Mouse (Mus musculus) layer of hippocampus, postnatal 14 days (tissue): Measurements from ENCODE around the gene Eva1c. TPM values are rescaled to one million over a fixed set of nuclear protein-coding genes. Genes with fewer than 3 reads are reported as not detected.

Experiments
- DNase-seq, 2 experiments: peaks; one replicate each; pipeline ENCODE4 v3.0.0; 2021 to 2022; ENCODE audit warnings: low spot score in 2 of 2, mixed read lengths in 1 of 2
- microRNA-seq, 2 experiments: library from miRNA; unstranded; fragments of <30 nt; microRNA quantifications; one replicate each; pipeline ENCODE4 v1.2.0; 2021
- total RNA-seq, 2 experiments: library from RNA; stranded (reverse); gene quantifications; 2 replicates each; pipeline ENCODE4 v1.2.3; 2021

Eva1c gene
- total RNA-seq, 2 experiments from 2014 or later: 0.74 to 1.5 TPM

GRCm38 (mm10) chr16:90916040-90916481 is 89.5 kb downstream of the Eva1c start:
- DNase-seq: no peak

- DNase-seq: no peak
Observed at GRCm38 (mm10) chr16:90917156-90917555, 90.6 kb downstream of the Eva1c start.

GRCm38 (mm10) chr16:90921471-90922159 is 95.1 kb downstream of the Eva1c start:
- DNase-seq: peak; percentile 54 to 66

GRCm38 (mm10) chr16:90924606-90925370 is 98.3 kb downstream of the Eva1c start:
- DNase-seq: no peak

- peak; percentile 59 to 70 for DNase-seq
Observed at GRCm38 (mm10) chr16:90925461-90925860, 98.9 kb downstream of the Eva1c start.

GRCm38 (mm10) chr16:90927446-90927845 is 100.9 kb downstream of the Eva1c start:
- no peak for DNase-seq

GRCm38 (mm10) chr16:90933534-90934176 is 107.1 kb downstream of the Eva1c start:
- no peak for DNase-seq

- DNase-seq: peak in 1 of 2 experiments; percentile 51
Observed at GRCm38 (mm10) chr16:90934193-90934686, 107.7 kb downstream of the Eva1c start.

GRCm38 (mm10) chr16:90934687-90935328 is 108.3 kb downstream of the Eva1c start, which contains the start of gene Cfap298:
Gene Cfap298 (minus strand): TSS chr16:90935114.
- peak; percentile 94 to 96 for DNase-seq

GRCm38 (mm10) chr16:90941246-90941645 is 114.7 kb downstream of the Eva1c start:
- no peak for DNase-seq

- no peak for DNase-seq
Observed at GRCm38 (mm10) chr16:90946977-90947376, 120.5 kb downstream of the Eva1c start.

GRCm38 (mm10) chr16:90950354-90950963 is 123.9 kb downstream of the Eva1c start:
- DNase-seq: no peak

GRCm38 (mm10) chr16:90953147-90953546 is 126.6 kb downstream of the Eva1c start:
- no peak for DNase-seq

GRCm38 (mm10) chr16:90953770-90954169 is 127.3 kb downstream of the Eva1c start:
- no peak for DNase-seq

Small RNA genes lying within 50 kb of the gene (microRNA-seq; reads per million reads assigned to microRNA genes)
- gene Gm22933: 0 reads per million in 2 experiments

Other genes with a start within 250 kb of the Eva1c start
- 1 to 10 TPM; 7.9 to 9.2 TPM for gene Mis18a, start 99.3 kb upstream of the Eva1c start, total RNA-seq
- 1 to 10 TPM in 1 of 2 experiments, under 1 TPM in 1; 0.67 to 1.1 TPM for gene Mrap, start 88.5 kb upstream of the Eva1c start, total RNA-seq
- gene Urb1, start 16.3 kb upstream of the Eva1c start, total RNA-seq: 10 to 100 TPM; 13.2 to 15.7 TPM
- gene Cfap298, start 108.4 kb downstream of the Eva1c start, total RNA-seq: 10 to 100 TPM; 39.9 to 44.5 TPM
- gene Synj1, start 184.6 kb downstream of the Eva1c start, total RNA-seq: 100 to 1,000 TPM; 358 to 373 TPM
- 10 to 100 TPM; 64.1 to 70.3 TPM for gene Paxbp1, start 217.8 kb downstream of the Eva1c start, total RNA-seq